Mouse (Mus musculus): Measurements from ENCODE around the gene Rfx5.

The Rfx5 gene

DNA sequence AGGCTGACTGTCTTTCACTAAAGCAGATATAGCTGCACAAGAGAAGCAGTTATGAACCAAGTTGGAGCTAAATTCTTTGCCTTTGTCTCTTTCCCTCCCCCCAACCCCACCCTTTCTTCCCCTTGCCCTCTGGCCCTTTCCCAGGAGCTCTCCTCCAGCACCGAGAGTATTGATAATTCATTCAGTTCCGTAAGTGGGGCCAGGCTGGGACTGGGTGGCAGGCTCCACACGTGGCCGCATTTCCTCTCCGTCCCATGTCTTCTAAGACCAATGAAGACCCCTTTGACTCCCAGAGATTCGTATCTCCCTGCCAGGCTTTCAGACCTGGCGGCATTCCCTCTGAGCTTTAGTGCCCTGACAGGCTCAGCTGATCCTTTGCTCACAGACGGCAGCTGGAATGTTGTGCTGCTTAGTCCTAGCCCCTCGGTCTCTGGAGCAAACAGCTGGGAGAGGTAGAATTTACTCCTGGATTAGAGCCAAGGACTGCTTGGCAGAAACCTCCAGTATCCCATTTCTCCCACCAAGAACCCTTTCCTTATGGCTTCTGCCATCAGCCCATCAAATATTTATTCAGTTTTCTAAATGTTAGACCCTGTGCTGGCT is 35.4 kb downstream of the Rfx5 start:
- ATAC-seq (ENCODE audit: low TSS enrichment): no peak

DNA sequence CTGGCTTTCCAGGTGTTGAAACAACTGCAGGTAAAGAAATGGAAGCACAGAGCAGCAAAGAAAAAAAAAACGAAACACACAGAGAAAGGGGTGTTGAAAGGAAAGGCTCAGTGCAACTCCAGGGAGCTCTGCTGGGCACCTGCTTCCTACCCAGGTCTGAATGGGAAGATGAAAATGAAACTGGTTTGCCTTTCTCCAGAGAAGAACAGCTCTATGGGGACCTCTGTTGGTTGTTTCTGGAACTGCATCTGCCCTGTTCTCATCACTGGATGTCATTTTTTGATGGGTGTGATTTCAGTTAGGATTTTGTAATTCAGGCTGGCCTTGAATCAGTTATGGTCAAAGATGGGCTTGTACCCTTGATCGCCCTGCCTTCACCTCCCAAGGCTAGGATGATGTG is 43.1 kb downstream of the Rfx5 start:
- ATAC-seq (ENCODE audit: low TSS enrichment): peak; percentile 87

DNA sequence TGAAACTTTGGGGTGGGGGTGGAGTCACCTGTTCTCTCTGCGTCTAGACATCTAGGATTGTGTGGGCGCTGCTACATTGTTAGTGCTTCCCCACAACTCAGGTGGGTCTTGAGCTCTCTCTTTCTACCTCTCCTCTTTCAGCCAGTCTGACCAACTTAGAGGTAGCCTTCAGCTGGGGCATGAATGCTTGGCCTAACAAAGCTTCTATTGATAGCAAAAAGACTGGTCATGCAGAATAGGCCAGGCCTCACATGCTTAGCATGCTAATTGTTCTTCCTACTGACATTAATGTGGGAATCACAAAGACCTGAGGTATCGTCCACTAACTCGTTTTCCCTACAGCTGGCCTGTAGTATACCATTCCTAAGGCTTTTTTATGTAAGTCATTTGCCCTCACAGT is 48.7 kb downstream of the Rfx5 start:
- ATAC-seq (ENCODE audit: low TSS enrichment): peak; percentile 14; the same call in 1 of the 2 replicates

DNA sequence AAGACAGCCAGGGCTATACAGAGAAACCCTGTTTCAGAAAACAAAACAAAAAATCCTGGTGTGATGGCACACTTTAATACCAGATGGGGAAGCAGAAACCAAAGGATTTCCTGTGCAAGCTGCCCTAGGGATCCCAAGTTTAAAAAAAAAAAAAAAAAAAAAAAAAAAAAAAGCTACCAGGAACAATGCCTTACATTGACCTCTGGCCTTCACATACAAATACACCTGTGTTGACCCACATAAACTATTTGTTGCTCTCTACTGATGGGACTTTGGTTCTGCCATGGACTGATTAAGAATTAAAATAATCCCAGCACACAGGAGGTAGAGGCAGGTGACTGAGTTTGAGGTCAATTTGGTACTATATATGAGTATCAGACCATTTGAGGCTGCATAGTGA is 49.4 kb downstream of the Rfx5 start:
- no peak for ATAC-seq (ENCODE audit: low TSS enrichment)

DNA sequence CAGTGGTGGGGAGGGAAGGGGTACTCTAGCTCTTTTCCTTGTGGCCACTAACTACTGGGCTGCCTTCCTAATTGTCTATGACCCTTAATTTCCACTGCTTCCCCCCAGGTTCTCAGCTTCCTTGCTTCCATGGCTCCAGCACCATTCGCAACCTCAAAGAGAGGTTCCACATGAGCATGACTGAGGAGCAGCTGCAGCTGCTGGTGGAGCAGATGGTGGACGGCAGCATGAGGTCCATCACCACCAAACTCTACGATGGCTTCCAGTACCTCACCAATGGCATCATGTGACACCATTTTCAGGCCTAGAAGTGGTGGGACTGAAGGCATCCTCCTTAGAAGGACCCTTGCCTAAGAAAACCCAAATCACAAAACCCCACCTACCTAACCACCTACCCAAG is 51.8 kb downstream of the Rfx5 start:
- no peak for ATAC-seq (ENCODE audit: low TSS enrichment)

DNA sequence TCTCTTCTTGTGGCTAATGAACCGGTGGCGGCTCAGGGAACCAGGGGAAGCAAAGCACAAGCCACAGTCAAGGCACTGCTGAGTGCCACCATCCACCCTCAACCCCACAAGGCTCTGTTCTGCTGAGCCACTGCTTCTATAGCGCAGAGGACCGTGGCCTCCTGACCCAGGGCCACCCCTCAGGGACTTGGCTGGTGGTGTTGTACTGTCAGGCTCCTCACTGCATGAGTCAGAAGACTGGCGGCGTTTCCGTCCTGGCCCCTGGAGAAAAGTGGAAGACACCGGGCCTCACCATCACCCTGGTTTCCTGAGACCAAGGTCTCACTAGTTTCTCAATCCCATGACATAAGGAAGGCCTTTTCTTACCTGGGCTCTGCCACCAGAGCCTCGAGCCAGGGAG is 53.8 kb downstream of the Rfx5 start:
- ATAC-seq (ENCODE audit: low TSS enrichment): no peak

DNA sequence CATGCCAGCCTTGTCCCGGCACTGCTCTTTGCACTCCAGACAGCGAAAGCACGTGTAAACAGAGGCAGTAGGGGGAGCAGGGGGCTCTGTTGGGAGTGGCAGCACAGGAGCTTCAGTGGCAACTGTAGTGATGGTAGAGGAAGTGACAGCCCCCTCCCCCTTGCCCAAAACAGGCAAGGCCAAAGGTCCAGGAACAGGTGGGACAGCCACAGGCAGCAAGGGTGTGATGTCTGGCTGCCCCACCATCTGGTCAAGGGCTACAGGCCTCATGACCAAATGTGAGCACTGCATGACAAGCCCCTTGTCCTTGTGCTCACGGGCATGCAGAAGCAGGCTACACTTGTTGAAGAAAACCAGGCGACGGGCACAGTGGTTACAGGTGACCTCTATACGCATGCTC is 56.5 kb downstream of the Rfx5 start:
- ATAC-seq (ENCODE audit: low TSS enrichment): no peak
